Mouse (Mus musculus) left cerebral cortex, postnatal 4 days (tissue): ENCODE measurements around the gene Mcoln2. TPM values are rescaled to one million over a fixed set of nuclear protein-coding genes. Genes with fewer than 3 reads are reported as not detected.

Experiments used
- DNase-seq: peaks from one replicate; pipeline ENCODE4 v3.0.0-alpha.2; 2022
- intact Hi-C: fragments of 180-260 bp; cut with DNase I; formaldehyde crosslinking; loops from one replicate; pipeline ENCODE4 v1.15.1; 2025
- total RNA-seq, 2 experiments: library from RNA; stranded (reverse); gene quantifications; 2 replicates each; pipeline ENCODE4 v1.2.3; 2021

The Mcoln2 gene
- not detected for total RNA-seq

DNA sequence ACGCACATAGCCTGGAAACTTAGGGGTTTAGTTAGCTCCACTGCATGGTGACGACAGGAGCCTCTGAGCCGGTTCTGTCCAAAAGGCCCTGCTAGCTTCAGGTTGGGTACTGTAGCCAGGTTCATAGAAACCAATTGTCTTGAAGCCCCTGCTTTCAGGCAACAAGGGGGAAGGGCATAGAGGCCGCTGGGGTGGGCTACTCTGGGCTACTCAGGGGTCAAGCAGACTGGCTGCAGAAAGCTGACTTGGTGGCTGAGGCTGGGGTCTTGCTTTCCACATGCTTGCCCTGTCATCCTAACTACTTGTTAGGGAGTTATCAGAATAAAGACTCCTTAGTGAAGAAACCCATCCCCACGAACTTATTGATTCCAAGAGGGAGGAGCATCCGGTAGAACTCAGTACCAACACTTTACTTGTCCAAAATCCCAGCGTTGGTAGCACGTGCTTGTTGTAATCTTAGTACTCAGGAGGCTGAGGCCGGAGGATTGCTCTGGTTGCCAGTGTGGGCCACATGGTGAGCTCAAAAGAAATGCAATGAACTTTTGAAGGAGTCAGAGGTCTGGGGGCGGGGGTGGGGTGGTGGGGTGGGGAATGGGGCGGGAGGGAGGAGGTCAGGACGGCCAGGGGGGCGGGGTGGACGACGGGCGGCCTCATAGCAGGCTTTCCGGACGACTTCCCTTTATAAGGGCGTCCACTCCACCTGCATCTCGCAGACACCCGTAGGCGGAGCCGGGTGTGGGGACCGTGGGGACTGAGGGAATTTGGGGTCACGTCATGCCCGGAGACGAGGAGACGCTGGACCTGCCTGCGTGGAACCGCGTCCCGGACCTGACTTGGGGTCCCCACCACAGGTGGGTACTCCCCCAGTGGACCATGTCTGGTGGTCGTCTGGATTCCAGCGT, at the start of gene Mcoln2:
Gene Mcoln2 (plus strand): TSS at position 678 of the 902 bp plus-strand sequence.
- no peak for DNase-seq
- intact Hi-C loops, result no loop called here

DNA sequence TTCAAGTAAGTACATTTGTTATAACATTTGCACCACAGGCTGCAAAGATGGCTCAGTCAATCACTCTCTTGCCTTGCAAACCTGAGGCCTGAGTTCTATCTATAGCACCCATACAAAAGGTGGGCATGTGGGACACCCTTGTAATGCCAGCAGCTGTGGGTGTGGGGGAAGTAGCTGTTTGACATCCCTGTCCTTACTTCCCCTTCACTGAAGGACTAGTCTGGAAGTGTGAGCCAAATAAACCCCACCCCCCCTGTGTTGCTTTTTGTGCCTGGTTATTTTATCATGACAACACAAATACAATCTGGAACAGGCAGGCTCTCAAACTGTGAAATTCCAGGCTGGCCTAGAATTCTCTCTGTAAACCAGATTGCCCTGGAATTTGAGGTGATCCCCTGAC, 49.7 kb upstream of the Mcoln2 start:
- intact Hi-C loops, result loop anchor here (10.0 kb wide), 1 partner anchor 145 kb away; no protein-coding TSS in a partner anchor
- DNase-seq, result no peak

DNA sequence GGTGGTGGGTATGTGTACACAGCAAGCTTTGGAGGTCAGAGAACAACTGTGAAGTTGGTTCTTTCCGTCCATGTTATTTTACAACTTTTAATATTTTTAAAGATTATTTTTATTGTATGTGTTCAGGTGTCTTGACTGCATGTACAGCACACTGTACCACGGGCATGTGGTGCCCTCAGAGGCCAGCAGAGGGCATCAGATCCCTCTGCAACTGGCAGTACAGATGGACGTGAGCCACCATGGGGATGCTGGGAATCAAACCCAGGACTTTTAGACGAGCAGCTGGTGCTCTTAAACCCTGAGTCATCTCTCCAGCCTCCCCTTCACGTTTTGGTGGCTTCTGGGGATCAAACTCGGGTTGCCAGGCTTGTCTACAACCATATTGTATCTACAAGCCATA, 47.6 kb upstream of the Mcoln2 start:
- DNase-seq, result no peak
- intact Hi-C loops, result loop anchor here (10.0 kb wide), 1 partner anchor 147 kb away; no protein-coding TSS in a partner anchor

DNA sequence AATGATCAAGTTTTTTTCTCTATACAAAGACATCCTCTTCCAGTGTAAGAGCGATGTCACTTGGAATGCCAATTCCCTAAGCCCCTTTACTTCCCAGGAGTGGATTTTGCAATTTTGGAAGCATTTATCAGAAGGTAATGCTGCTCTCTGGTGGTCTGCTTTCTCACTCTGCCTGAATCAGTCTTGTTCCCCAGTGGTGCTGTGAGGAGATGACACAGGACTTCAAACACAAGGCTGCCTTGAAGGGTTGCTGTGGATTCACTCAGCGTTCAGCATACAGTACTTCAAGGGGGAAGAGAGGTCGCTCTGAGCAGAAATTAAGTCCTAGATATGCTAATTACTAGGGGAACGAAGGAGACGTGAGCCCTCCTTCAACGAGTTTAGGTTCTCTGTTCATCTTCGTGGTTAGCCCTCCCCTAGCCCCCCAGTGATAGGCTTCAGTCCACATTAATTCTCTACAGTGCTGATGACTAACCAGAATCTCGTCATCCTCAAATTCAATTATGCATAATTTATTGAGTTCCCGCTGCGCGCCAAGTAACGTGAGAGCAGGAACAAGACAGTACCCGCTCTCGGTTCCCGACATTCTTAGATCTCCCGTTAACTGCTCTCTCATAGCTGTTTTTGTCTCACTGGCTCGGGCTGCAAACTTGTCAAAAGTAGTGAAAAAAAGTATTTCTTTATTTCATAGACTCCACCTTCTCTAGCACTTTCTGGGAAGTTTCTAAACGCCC, 42.4 kb upstream of the Mcoln2 start:
- peak; percentile 10 for DNase-seq
- intact Hi-C loops, result loop anchor here (10.0 kb wide), 1 partner anchor 152 kb away; no protein-coding TSS in a partner anchor

DNA sequence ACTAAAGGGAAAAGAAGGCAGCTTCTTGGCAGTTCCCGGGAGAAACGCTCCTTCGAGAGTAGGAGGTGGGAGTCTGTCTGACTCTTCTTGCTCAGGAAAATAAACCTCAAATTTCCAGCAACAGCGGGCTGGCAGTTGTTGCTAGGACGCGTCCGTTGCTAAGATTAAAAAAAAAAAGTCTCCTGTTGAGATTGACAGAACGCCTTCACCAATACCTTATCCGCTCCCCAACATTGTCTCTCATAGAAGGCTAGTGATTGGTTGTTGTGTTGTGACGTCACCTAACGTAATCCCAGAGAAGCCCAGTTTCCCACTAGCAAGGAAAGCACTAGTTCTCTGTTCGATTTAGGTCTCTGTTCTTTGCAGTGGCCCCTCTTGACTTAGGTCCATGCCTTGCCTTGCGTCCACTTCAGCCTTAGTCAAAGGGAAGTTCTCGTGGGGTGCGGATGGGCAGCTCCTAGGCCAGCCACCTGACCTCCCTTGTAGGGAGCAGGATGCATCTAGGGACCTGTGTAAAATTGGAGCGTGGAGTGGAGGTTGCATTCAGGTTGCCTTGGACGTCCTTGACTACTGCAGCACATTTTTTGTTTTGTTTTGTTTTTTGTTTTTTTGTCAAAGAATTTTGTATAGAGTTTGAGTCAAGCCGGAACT, 41.6 kb upstream of the Mcoln2 start, which contains the start of gene Wdr63:
Gene Wdr63 (minus strand): TSS at position 210 of the 651 bp plus-strand sequence.
- peak; percentile 59 for DNase-seq
- intact Hi-C loops, result loop anchor here (10.0 kb wide), 1 partner anchor 153 kb away; no protein-coding TSS in a partner anchor

DNA sequence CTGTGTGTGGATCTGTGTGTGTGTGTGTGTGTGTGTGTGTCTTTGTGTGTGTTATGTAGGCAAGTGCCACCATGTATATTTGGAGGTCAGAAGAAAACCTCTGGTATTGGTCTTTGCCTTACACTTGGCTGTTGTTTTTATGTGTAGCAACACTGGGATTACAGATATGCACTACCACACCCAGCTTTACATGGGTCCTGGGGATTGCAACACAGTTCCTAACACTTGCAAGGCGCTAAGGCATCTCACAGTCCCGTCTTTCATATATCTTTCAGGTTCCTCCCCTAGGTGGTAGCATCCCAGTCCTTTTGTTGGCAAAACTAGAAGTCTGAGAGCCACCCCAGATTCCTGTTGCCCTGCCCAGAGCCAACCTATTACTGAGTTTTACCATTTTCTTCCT, 40.7 kb upstream of the Mcoln2 start:
- intact Hi-C loops, result loop anchor here (10.0 kb wide), 1 partner anchor 154 kb away; no protein-coding TSS in a partner anchor
- no peak for DNase-seq

DNA sequence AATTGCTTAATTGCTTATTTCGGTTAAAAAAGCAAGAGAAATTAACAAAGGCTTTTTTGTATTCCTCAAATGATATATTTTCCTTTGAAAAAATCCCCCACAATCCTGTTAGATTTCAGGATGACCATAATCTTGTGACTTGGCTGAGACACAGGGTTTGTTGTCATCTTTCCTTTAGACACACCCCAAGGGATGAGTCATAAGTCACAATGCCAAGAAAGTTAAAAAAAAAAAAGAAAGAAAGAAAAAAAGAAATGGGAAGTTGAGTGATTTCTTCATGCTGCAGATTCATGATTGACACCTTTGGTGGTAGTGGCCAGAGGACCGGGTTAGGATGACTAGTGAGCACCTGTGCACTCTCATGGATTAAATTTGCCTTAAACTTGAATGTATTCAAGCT, 39.3 kb upstream of the Mcoln2 start:
- intact Hi-C loops, result no loop called here
- DNase-seq, result no peak

DNA sequence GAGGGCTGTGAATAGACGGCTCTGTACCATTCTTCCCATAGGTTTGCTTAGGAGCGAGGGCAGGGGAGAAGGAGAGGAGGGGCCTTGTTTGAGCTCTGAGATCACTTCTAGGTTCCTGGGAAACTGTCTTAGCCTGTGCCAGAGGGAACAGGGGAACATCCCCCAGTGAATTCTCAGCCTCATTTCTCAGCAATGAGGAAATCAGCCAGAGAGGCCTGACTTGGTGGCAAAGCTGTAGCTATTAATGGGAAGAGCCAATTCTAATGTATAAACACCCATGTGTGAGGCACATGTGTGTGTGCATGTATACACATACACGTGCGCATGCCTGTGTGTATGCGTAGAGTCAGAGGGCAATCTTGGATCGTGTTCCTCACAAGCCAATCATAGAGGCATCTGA, 38.7 kb upstream of the Mcoln2 start:
- DNase-seq, result no peak
- intact Hi-C loops, result no loop called here

DNA sequence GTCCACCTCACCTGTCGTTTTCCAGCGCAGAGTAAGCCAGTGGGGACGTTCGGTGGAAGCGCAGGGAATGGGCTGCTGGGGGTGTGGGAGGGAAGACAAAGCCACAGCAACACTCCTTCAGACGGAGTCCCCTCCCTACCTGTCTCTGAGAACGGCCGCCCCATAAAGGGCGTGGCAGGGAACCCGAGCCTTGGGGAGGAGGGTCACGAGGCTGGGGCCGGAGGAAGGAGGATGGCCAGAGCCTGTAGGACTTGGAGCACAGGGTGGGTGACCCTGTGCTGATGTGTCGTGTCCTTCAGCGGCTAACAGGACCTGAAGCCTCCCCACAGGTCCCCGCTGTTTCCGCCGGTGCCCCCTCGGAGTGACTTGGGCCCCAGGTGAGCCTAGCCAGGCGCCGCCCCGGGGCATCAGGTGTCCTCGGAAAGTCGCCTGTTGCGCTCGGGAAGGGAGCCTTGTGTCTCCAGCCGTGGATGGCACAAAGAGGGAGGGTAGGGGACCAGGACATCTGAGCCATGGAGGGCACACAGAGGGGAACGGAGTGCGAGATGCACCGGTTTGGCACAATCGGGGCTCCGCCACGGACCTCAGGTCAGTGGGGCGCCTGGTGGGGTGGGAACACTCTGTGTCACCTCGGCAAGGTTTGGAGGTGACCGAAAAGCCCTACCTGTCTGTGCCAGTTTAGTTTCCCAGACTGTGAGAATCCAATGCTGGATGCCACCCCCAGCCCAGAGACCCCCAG, 32.2 kb upstream of the Mcoln2 start, which contains the start of gene Mcoln3:
Gene Mcoln3 (plus strand): TSS at position 193 of the 739 bp plus-strand sequence.
- no peak for DNase-seq
- intact Hi-C loops, result no loop called here

DNA sequence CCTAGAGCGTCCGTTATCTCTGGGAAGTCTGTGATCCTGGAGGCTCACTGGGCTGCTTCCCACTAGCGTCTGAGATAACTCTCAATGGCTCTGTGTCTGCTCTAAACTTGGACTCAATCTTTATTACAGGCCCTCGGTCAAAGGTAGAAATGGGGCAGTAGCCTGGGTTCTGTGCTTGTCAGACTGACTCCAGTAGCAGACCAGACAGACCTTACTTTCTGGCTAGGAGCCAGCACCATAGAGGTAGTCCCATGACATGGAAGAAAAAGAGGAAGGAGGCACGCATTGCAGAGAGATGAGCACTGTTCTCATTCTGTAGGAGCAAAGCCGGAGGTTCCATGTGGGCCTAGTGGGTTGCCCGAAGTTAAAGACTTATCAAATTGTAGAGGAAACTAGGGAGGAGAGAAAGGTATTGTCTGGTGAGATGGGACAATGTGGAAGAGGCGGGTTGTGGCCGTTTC, 31.6 kb upstream of the Mcoln2 start:
- intact Hi-C loops, result no loop called here
- DNase-seq, result no peak

DNA sequence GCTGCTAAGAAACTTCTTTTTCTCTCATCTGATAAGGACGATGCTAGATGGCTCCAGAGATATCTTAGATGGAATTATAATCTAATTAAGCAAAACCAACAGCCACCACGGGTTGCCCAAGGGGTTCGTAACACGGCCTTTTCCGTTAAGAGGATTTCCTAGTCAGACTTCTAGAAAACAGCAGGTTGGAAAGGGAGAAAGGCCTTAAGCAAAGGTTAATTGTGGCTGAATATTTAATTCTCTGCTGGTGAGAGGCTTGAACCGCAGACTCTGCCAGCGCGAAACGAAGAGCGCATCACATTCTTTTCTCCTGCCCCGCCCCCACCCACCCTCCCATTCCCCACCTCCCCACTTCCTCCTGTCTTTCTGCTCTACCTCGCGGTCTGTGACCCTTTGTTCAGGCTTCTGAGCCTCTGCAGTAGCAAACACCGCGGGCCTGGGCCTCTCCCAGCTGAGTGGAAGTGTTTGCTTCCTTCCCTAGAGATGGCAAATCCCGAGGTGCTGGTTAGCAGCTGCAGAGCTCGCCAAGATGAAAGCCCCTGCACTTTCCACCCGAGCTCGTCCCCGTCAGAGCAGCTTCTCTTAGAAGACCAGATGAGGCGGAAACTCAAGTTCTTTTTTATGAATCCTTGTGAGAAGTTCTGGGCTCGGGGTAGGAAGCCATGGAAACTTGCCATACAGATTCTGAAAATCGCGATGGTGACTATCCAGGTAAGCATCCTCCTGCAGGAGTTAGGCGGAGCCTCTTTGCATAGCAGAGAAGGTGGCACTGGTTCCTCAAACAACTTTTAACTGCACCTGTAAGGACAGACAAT, 28.1 kb upstream of the Mcoln2 start:
- intact Hi-C loops, result no loop called here
- no peak for DNase-seq

DNA sequence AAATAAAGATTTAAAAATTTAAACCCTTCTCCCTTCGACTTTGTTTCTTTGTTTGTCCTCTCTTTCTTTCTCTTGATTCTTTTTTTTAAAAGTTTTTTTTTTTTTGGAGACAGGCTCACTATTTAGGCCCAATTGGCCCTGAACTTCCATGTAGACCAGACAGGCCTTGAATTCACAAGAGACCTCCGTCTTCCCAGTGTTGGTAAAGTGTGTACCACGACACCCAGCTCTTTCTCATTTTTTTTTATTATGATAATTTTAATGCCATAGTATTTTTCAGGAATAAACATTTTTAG, 27.6 kb upstream of the Mcoln2 start:
- no peak for DNase-seq

DNA sequence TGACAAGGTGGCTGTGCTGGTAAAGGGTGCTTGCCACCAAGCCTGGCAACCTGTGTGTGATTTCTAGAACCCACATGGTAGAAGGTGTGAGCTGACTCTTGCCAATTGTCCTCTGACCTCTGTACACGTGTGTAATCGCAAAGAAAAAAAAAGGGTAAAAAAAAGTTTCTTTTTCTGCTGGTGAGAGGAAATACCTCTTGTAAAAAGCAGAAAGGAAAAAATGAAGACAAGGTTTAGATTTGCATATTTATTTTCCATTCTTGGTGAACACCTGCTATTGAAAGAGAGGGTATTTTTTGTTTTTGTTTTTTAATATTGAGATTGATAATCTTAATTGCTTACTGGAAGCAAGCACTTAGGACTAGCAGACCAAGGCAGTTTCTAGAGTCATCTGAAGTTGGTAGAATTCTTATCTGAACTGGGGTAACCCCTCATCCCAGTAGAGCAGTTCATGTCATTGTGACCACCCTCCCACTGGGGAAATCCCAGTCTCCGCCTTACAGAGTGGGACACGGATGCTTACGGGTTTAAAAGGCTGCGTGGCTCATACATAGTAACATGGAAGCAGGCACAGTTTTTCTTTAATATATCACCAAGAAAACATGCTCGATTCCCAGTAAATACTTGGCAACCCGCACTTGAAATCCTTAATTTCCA, 26.7 kb upstream of the Mcoln2 start:
- DNase-seq, result no peak
- intact Hi-C loops, result no loop called here

More for the DNA sequence above, 27.6 kb upstream of the Mcoln2 start:
- intact Hi-C loops, result no loop called here

DNA sequence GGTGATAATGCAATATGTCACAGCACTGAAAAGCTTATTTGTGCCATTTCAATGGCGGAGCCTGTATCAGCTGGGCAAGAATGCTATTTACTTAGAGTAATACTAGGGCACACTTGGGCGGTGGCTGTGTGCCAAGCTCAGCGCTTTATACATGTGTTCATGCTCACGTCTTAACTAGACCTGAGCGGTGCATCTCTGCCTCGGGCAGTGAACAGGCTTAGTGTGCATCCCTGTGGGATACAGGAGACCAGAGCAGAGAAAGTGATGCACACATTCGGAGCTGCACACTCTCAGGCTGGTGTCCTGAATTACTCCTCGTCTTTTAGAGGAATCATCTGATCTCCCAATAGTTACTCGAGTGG, 26.2 kb upstream of the Mcoln2 start:
- no peak for DNase-seq
- intact Hi-C loops, result no loop called here

DNA sequence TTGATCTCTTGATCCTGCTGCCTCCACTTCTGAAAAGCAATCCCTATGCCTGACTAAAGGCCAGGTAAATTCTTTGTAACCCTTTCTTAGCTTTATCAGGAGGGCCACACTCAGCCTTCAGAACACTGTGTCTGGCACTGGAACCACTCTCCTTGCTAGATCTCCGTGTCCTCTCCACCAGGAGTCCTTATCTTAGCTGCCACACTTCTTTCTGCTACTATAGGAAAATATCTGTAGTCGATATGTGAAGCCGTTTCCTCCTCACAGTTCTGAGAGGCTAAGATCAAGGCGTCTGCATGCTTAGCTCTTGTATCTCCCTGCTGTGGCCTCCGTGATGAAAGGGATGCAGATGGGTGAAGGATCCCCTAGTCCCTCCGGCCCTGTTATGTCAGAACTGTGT, 22.4 kb upstream of the Mcoln2 start:
- no peak for DNase-seq
- intact Hi-C loops, result no loop called here

DNA sequence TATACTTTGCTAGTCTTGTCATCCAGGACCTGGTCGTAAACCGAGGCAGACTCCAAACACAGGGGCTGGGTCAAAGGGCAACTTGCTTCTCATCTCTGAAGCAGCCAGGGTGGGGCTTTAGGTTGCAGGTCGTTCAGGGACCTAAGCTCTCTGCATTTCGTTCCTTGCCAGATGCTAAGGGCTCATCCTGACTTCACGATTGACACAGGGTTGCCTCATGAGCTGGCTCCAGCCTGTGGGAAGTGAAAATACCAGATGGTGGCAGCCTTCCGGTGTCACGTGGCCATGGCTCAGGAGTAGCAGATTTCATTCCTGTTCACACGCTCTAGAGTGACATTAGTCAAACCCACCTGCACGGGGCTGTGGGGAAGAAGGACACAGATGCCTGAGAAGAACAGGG, 14.8 kb upstream of the Mcoln2 start:
- intact Hi-C loops, result no loop called here
- DNase-seq, result no peak

DNA sequence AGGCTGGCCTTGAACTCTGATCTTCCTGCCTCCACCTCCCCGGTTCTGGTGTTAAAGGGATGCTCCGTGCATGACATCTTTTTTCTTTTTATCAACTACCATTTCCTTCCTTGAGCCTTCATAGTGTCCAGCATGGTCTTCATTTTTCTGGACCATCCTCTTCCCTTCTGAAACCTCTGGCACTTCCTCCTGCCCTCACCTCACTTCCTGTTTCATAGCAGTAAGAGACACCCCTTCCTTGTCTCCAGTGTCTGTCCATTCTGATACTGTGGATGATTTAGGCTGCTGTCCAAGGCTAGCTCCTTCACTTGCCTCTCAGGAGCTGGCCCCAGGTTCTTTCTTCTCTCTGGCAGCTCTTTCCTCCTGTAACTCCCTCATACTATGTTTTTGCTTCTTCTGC, 14.2 kb upstream of the Mcoln2 start:
- DNase-seq, result no peak
- intact Hi-C loops, result no loop called here

DNA sequence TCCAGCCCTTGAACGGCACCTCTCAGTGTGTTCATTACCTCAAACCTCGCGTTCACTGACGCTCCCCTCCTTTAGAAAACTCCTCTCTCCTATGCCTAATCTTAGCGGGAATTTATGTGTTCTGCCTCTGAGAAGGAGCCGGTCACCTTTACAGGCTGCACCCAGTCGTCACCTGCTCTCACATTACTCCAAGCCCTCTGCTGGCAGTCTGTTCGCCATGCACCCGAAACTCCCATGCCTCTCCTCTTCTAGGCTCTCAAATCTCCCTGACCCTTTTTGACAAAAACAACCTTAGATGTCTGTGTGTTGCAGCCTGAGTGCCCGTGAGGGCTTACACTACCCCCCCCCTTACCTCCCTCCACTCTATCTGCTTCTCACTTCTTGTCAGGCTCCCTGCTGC, 13.2 kb upstream of the Mcoln2 start:
- intact Hi-C loops, result no loop called here

DNA sequence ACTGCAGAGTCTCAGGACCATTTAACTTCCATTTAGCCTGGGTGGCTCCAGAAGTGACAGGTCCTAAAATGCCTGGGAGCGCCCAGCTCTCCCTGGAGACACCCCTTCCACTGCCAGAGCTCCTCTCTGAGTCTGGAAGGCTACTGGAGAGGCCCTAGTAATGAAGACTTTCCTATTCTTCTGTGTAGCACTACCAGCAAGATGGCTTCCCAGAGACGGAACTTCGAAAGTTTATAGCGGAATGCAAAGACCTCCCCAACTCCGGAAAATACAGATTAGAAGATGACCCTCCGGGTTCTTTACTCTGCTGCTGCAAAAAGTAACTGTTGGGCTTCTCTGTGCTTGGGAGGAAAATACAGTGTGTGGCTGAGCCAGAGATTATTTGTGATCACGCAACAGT, 9.4 kb upstream of the Mcoln2 start:
- no peak for DNase-seq
- intact Hi-C loops, result no loop called here

More for the DNA sequence above, 13.2 kb upstream of the Mcoln2 start:
- no peak for DNase-seq
